Mouse (Mus musculus): ENCODE data around the gene Stmn1. TPM values are rescaled to one million over a fixed set of nuclear protein-coding genes. Genes with fewer than 3 reads are reported as not detected.
A peak's percentile ranks its signal among the peaks of the same experiment; 100 is the strongest.

The Stmn1 gene
- polyA plus RNA-seq, 1 experiment from 2014 or later: 570 TPM

GRCm38 (mm10) chr4:134444949-134445348, 23.2 kb upstream of the Stmn1 start:
- WGBS (ENCODE audit: insufficient replicate concordance): 52% methylated on average over 7 of the region's 7 CpGs
- Histone ChIP-seq H3K9me3 (replicated peaks) (no peaks in the 10 kb centered on the region), H3K4me3 (no peak overlapping the region), H3K36me3 (no peaks in the 10 kb centered on the region), H3K27me3 (replicated peaks) (peaks cover 74% of the 10 kb centered on the region), H3K4me2 (no peak overlapping the region), H3K4me1 (peaks cover 6% of the 10 kb centered on the region), H3K9ac (no peak overlapping the region), H3K27ac (no peak overlapping the region)
- no peak for ATAC-seq

DNA sequence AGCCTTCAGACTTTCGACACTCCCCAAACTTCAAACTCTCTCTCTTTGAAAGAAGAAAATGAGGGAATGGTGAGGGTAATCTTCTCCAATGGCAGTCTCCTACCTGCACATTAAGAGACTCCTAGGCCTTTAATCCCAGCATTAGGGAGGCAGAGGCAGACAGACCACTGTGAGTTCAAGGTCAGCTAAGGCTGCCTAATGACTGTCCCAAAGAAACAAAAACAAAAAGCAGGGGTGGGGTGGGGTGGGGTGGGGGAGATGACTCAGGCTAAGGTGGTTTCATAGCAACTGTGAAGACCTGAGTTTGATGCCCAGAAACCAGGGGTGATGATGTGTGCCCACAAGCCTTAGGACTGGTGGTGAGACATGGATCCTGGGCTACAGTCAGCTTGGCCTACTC, 22.6 kb upstream of the Stmn1 start:
- H3K9ac ChIP-seq: no peak overlapping the region
- no peak overlapping the region for H3K4me2 ChIP-seq
- 60% methylated on average over 1 of the region's 1 CpGs for WGBS (ENCODE audit: insufficient replicate concordance)
- peaks cover 80% of the 10 kb centered on the region for H3K27me3 ChIP-seq (replicated peaks)
- H3K27ac ChIP-seq: no peak overlapping the region
- H3K9me3 ChIP-seq (replicated peaks): no peaks in the 10 kb centered on the region
- no peaks in the 10 kb centered on the region for H3K36me3 ChIP-seq
- no peak overlapping the region for H3K4me3 ChIP-seq
- no peak for ATAC-seq
- peaks cover 4% of the 10 kb centered on the region for H3K4me1 ChIP-seq

- no peak overlapping the region for H3K4me3 ChIP-seq
- WGBS (ENCODE audit: insufficient replicate concordance): 36% methylated on average over 23 of the region's 23 CpGs
- no peak overlapping the region for H3K27ac ChIP-seq
- H3K9me3 ChIP-seq (replicated peaks): no peaks in the 10 kb centered on the region
- H3K9ac ChIP-seq: no peak overlapping the region
- peaks cover 8% of the 10 kb centered on the region; the same call in 1 of the 2 replicates for H3K4me1 ChIP-seq
- H3K27me3 ChIP-seq (replicated peaks): peaks cover 76% of the 10 kb centered on the region
- H3K4me2 ChIP-seq: no peak overlapping the region
- no peak for ATAC-seq
- H3K36me3 ChIP-seq: no peaks in the 10 kb centered on the region
Measured at GRCm38 (mm10) chr4:134447966-134448365, 20.2 kb upstream of the Stmn1 start.

- no peak overlapping the region for H3K27ac ChIP-seq
- H3K4me2 ChIP-seq: no peak overlapping the region
- no peaks in the 10 kb centered on the region for H3K36me3 ChIP-seq
- peaks cover 84% of the 10 kb centered on the region for H3K27me3 ChIP-seq (replicated peaks)
- no peak overlapping the region for H3K9ac ChIP-seq
- no peak overlapping the region for H3K4me3 ChIP-seq
- H3K4me1 ChIP-seq: peaks cover 14% of the 10 kb centered on the region
- no peaks in the 10 kb centered on the region for H3K9me3 ChIP-seq (replicated peaks)
- WGBS (ENCODE audit: insufficient replicate concordance): 53% methylated on average over 13 of the region's 13 CpGs
- ATAC-seq: no peak
Measured at GRCm38 (mm10) chr4:134449595-134450391, 18.3 kb upstream of the Stmn1 start.

DNA sequence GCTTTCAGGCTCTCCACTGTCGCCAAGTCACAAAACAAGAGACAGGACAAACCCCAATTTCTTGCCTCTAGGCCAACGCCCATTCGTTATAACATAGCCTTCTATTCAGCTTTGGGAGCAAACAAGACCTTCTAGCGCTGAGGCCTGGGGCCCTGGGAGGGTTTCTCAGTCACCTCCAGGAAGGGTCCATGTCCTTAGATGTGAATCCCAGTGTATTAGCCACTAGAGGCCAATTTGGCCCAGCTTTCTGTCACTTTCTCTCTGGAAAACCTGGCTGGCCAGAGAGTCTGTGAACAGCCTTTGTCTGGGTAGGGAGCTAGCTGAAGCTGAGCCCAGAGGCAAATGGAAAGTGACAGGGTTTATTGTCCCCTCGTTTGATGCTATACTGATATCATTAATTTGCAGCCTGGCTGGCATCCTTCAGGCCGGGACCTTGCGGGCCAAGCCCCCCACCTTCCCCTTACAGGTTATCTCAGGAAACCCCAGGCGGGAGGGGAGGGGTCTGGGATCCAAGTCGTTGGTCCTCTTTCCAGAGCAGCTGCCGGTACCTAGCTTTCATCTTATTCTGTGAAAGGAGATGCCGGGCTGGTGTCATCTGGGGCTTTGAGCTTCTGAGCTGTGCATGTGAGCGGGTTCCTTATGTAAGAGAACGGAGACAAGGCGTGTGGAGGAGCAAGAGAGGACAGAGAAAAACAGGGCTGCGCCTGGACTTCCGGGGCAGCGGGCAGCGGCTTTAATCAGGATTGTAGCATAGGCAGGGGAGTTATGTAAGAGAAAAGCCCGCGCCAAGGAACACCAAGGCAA, 17.5 kb upstream of the Stmn1 start:
- 34% methylated on average over 20 of the region's 20 CpGs for WGBS (ENCODE audit: insufficient replicate concordance)
- Histone ChIP-seq H3K4me3 (no peak overlapping the region), H3K9ac (no peak overlapping the region), H3K9me3 (replicated peaks) (no peaks in the 10 kb centered on the region), H3K27me3 (replicated peaks) (peaks cover 85% of the 10 kb centered on the region), H3K27ac (no peak overlapping the region), H3K36me3 (no peaks in the 10 kb centered on the region), H3K4me2 (peak overlapping the region; percentile 21; the same call in 1 of the 2 replicates), H3K4me1 (peaks cover 20% of the 10 kb centered on the region)
- no peak for ATAC-seq

DNA sequence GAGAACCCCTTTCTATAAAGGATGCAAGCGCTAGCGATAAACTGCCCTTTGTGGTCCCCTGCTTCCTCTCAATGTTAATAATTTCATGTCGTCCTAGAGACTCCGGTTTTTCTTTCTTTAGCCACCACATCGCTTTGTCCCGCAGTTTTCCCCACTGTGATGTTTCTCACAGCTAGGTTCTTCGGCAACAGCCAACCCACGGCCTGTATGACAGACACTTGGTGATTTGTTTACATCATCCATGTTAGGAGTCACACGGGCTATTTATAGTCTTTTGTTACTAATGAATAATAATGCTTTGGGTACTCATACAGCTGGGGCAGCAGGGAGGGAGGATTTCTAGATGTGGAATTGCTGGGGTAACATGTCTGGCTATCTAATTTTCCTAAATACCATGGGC, 16.6 kb upstream of the Stmn1 start:
- no peak overlapping the region for H3K27ac ChIP-seq
- WGBS (ENCODE audit: insufficient replicate concordance): 60% methylated on average over 9 of the region's 9 CpGs
- H3K4me3 ChIP-seq: no peak overlapping the region
- H3K9ac ChIP-seq: no peak overlapping the region
- no peaks in the 10 kb centered on the region for H3K36me3 ChIP-seq
- H3K4me2 ChIP-seq: no peak overlapping the region
- no peak for ATAC-seq
- peaks cover 82% of the 10 kb centered on the region for H3K27me3 ChIP-seq (replicated peaks)
- no peaks in the 10 kb centered on the region for H3K9me3 ChIP-seq (replicated peaks)
- peaks cover 20% of the 10 kb centered on the region for H3K4me1 ChIP-seq

- no peak for ATAC-seq
- no peaks in the 10 kb centered on the region for H3K36me3 ChIP-seq
- peaks cover 59% of the 10 kb centered on the region for H3K27me3 ChIP-seq (replicated peaks)
- no peak overlapping the region for H3K9ac ChIP-seq
- no peak overlapping the region for H3K4me3 ChIP-seq
- no peaks in the 10 kb centered on the region for H3K9me3 ChIP-seq (replicated peaks)
- H3K4me1 ChIP-seq: peaks cover 27% of the 10 kb centered on the region
- H3K27ac ChIP-seq: no peak overlapping the region
- H3K4me2 ChIP-seq: peak overlapping the region; percentile 35
- 52% methylated on average over 34 of the region's 34 CpGs for WGBS (ENCODE audit: insufficient replicate concordance)
Measured at GRCm38 (mm10) chr4:134453619-134454400, 14.3 kb upstream of the Stmn1 start.

DNA sequence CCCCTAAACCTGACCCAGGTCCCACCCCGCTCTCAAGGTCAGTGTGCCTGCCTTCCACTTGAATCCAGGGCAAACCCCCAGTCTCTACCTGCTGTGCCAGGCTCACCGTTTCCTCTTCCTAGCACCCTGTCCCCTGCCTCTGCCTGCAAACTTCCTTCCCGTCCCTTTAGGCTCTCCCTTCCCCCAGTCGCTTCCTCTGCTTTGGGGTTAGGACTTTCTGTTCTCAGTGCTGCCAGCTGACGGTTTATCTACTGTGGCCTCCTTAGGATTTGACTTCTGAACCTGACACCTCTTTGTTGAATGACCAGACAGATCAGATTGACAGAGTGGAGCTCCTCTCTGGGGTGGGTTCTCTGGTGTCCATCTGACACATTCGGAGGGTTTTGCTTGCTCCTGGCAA, 12.8 kb upstream of the Stmn1 start:
- Histone ChIP-seq H3K4me3 (no peak overlapping the region), H3K4me2 (no peak overlapping the region), H3K9me3 (replicated peaks) (no peaks in the 10 kb centered on the region), H3K27ac (no peak overlapping the region), H3K4me1 (peaks cover 34% of the 10 kb centered on the region), H3K36me3 (no peaks in the 10 kb centered on the region), H3K9ac (no peak overlapping the region), H3K27me3 (replicated peaks) (peaks cover 44% of the 10 kb centered on the region)
- no peak for ATAC-seq
- WGBS (ENCODE audit: insufficient replicate concordance): 28% methylated on average over 6 of the region's 6 CpGs

DNA sequence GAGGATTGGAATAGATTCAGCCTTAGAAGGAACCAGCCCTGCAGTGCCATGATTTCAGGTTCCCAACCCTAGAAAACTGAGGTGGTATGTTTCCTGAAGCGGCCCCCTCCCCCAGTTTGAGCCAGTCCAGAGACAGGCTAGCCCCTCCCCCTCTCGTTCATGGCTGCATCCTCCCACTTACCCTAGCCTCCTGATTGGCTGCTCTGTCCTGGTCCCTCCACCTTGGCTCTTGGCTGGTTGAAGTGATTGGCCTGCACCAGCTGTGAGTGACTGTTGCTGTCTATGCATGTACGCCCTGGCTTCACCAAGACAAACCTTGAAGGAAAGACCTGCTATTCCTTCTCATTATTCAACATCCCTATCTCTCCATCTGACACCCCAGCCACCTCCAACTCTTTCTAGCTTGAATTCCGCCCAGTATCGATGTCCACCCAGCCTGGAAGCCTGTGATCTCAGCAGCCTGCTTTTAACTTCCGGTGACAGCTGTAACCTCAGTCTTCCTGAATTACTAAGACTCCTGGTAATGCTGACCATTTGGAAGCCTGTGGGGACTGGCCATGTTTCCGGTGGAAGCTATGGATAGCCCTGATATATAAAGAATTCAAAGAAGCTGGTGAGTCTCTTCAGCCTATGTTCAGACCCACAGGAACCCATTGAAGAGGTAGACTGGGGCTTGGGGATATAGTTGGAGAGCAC, 10.8 kb upstream of the Stmn1 start:
- no peak overlapping the region; the same call in 1 of the 2 replicates for H3K4me2 ChIP-seq
- no peak overlapping the region for H3K9ac ChIP-seq
- no peaks in the 10 kb centered on the region for H3K36me3 ChIP-seq
- no peak overlapping the region for H3K27ac ChIP-seq
- no peaks in the 10 kb centered on the region for H3K9me3 ChIP-seq (replicated peaks)
- peak; percentile 57; the same call in 1 of the 2 replicates for ATAC-seq
- no peak overlapping the region for H3K4me3 ChIP-seq
- H3K27me3 ChIP-seq (replicated peaks): peaks cover 28% of the 10 kb centered on the region
- peaks cover 41% of the 10 kb centered on the region for H3K4me1 ChIP-seq
- 28% methylated on average over 7 of the region's 7 CpGs for WGBS (ENCODE audit: insufficient replicate concordance)

DNA sequence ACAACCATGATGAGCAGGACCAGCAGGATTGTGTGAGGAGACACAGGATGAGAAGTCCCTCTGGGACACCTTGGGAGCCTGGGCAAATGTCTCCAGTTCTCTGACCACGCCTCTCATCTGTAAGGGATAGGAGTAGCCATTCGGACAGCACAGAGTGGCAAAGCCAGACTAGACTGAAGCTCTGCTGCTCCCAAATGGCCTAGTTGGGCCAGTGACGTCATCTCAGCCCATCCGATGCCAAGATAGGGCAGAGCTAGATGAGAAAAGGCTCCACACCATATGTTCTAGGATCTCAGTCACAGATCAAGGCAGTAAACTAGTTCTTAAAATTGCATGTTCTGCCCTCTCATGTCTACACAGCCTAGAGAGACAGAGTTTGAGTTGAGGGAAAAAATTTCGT, 9.3 kb upstream of the Stmn1 start:
- Histone ChIP-seq H3K36me3 (no peaks in the 10 kb centered on the region), H3K27ac (no peak overlapping the region), H3K9me3 (replicated peaks) (no peaks in the 10 kb centered on the region), H3K4me3 (no peak overlapping the region), H3K4me2 (no peak overlapping the region), H3K9ac (no peak overlapping the region), H3K4me1 (peaks cover 38% of the 10 kb centered on the region), H3K27me3 (replicated peaks) (peaks cover 18% of the 10 kb centered on the region)
- no peak for ATAC-seq
- 73% methylated on average over 5 of the region's 5 CpGs for WGBS (ENCODE audit: insufficient replicate concordance)

DNA sequence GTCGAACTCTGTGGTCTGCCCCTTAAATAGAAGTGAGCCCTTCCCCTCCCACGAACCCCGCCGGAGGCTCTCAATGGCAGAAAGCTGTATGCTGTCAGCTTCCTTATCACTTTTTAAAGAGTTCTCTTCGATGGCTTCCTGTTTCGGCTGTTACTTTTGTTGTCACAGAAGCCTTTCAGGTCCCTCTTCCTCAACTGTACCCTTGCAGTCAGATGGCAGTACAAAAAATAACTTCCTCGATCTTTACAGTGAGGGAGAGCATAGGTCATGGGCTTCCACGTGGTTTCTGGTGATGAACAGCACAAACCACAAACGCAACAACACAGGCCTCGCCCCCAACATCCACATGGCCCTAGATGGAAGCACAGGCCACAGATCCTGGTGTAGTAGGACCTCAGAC, 7.8 kb upstream of the Stmn1 start:
- no peak for ATAC-seq
- 11% methylated on average over 10 of the region's 10 CpGs for WGBS (ENCODE audit: insufficient replicate concordance)
- no peaks in the 10 kb centered on the region for H3K9me3 ChIP-seq (replicated peaks)
- H3K27me3 ChIP-seq (replicated peaks): 0 out of 2 replicates have a peak, but pooled peaks cover 5% of the 10 kb centered on the region
- no peaks in the 10 kb centered on the region for H3K36me3 ChIP-seq
- peaks cover 48% of the 10 kb centered on the region for H3K4me1 ChIP-seq
- no peak overlapping the region for H3K4me3 ChIP-seq
- H3K9ac ChIP-seq: no peak overlapping the region
- peak overlapping the region; percentile 30 for H3K4me2 ChIP-seq
- no peak overlapping the region for H3K27ac ChIP-seq

Measured in liver, embryonic 12.5 days (tissue).